Mouse (Mus musculus) intestine, embryonic 15.5 days (tissue): ENCODE results near the gene St3gal5. TPM values are rescaled to one million over a fixed set of nuclear protein-coding genes. Genes with fewer than 3 reads are reported as not detected.

ENCODE experiments used
- ATAC-seq: fragments of 200-750 bp; cut with Nextera tagmentation; 2 replicates; pipeline ENCODE4 v1.8.0; 2017; ENCODE audit warnings: moderate TSS enrichment, moderate library complexity
- H3K27ac ChIP-seq: fragments of 300-500 bp; sonication (generic); 2 replicates; pipeline ENCODE4 v1.5.1; 2015; ENCODE audit warnings: mild to moderate bottlenecking, inconsistent platforms
- H3K27me3 ChIP-seq: fragments of 300-500 bp; sonication (generic); replicated peaks from 2 replicates; pipeline ENCODE4 v1.6.1; 2015; ENCODE audit warnings: inconsistent platforms
- H3K36me3 ChIP-seq: fragments of 300-500 bp; sonication (generic); 2 replicates; pipeline ENCODE4 v1.6.1; 2015; ENCODE audit warnings: inconsistent platforms
- H3K4me1 ChIP-seq: fragments of 300-500 bp; sonication (generic); replicated peaks from 2 replicates; pipeline ENCODE4 v1.6.1; 2015; ENCODE audit warnings: inconsistent platforms
- H3K4me2 ChIP-seq: fragments of 300-500 bp; sonication (generic); replicated peaks from 2 replicates; pipeline ENCODE4 v1.6.1; 2015; ENCODE audit warnings: mild to moderate bottlenecking, inconsistent platforms
- H3K4me3 ChIP-seq: fragments of 300-500 bp; sonication (generic); replicated peaks from 2 replicates; pipeline ENCODE4 v1.5.1; 2015; ENCODE audit warnings: inconsistent platforms
- H3K9ac ChIP-seq: fragments of 300-500 bp; sonication (generic); 2 replicates; pipeline ENCODE4 v1.6.1; 2015; ENCODE audit warnings: inconsistent platforms
- H3K9me3 ChIP-seq: fragments of 300-500 bp; sonication (generic); 2 replicates; pipeline ENCODE4 v1.6.1; 2016; ENCODE audit warnings: inconsistent platforms
- WGBS: fragments of 180-500 bp; shearing (Covaris S2); methylation state at CpG from one replicate; pipeline ENCODE4 v1.1.7; 2015; 5-methylcytosine and 5-hydroxymethylcytosine counted together
- polyA plus RNA-seq: library from polyadenylated mRNA; unstranded; fragments of >200 nt; fragmentation: Nextera tagmentation; extraction: Ambion mirVana; gene quantifications from 2 replicates; pipeline ENCODE4 v1.2.1, GENCODE M21; 2015

The St3gal5 gene
- polyA plus RNA-seq, 1 experiment from 2014 or later, result 19.4 TPM

GRCm38 (mm10) chr6:72121301-72121700 is 23.9 kb downstream of the St3gal5 start:
- Histone ChIP-seq H3K4me2 (no peak overlapping the region), H3K36me3 (no peaks in the 10 kb centered on the region), H3K4me1 (no peaks in the 10 kb centered on the region), H3K9me3 (no peaks in the 10 kb centered on the region), H3K4me3 (no peak overlapping the region), H3K27me3 (no peaks in the 10 kb centered on the region), H3K9ac (no peak overlapping the region), H3K27ac (no peak overlapping the region)
- WGBS, result 53% methylated on average over 3 of the region's 3 CpGs
- ATAC-seq, result no peak

DNA sequence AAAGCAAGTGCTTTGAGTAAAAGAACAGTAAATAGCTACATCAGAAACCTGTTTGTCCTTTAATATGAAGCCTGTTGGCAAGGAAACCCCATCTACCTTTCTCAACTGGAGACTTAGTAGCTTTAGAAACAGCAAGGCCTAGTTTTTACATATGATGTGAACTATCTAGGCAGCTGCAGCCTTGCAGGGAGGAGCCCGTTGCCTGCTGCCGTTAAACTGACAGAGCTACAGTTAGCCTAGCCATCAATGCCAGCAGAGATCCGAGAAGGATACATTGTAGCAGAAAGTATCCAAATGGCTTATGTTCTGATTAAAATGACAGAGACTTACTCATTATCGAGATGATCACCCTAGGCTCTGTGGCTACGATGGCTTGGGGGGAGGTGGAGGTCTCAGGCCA is 25.1 kb downstream of the St3gal5 start:
- Histone ChIP-seq H3K4me1 (no peaks in the 10 kb centered on the region), H3K4me3 (no peak overlapping the region), H3K36me3 (no peaks in the 10 kb centered on the region), H3K9me3 (no peaks in the 10 kb centered on the region), H3K9ac (no peak overlapping the region), H3K27ac (no peak overlapping the region), H3K27me3 (no peaks in the 10 kb centered on the region), H3K4me2 (no peak overlapping the region)
- ATAC-seq, result no peak
- WGBS, result 83% methylated on average over 5 of the region's 5 CpGs

DNA sequence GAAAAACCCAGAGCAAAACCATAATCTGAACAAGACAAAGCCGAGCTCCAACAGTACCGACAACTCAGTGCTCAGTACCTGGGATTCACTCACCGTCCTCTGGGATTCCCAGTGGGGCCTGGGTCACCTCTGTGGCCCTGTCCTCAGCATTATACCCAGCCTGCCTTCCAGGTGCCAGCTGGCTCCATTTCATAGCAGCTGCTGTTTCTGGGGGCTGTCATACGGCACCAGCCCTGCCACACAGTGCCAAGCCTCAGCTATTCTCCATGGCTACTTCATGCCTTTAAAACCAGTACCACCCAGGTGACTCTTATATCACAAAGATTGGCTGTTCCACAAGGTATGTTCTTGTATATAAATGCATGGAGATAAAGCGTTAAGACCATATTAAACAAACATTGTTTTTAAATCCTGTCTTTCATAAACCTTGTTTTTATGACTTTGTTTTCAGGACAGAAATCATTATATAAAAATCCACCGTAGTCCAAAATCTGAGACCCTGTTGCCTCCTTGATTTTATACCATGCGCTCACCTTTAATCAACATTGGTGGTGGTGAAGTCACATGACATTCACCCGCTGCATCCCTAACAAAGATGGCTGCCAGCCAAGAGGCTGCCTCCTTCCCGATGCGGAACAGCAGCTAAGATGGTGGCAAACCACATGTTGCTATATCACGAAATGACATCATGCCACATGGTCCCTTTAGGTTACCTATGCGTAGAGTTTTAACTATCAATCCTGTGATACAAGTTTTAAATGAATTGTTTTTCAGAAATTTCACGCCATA is 27.1 kb downstream of the St3gal5 start:
- WGBS, result 94% methylated on average over 13 of the region's 13 CpGs
- H3K4me2 ChIP-seq, result no peak overlapping the region
- no peak for ATAC-seq

DNA sequence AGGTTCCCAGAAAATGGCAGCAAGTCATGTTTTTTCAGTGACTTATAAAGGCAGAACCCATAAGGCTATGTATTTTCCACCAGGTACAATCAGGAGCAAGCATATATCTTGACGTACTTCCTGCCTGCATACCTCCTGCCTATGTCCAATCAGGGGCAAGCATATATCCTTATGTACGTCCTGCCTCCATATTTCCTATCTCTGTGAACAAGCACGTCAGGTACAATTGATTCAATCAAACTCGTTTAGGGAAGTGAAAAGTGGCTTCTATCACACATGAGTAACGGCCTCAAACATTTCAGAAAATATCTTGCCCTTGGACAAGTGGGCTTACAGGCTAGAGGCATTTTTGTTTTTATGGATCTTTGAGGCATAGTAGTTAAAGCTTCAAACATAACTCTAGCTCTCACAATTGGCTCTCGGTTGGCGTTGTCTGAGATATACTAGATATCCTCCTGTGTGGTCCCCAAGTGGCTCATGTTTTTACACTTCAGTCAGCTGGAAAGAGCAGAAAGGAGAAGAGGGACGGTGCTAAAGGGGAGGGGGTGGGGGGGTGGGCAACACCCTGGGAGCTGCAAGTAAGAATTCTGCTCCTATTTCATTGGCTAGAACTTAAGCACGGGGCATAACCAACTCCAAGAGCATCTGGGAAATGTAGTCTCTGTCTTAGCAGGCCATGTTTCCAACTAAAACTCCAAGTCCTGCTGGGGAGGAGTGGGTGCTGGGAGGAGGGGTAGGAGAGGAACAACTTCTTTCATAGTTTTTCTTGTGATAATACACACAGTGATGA is 28.9 kb downstream of the St3gal5 start:
- H3K4me2 ChIP-seq, result no peak overlapping the region
- WGBS, result 74% methylated on average over 9 of the region's 9 CpGs
- no peak for ATAC-seq
- no peaks in the 10 kb centered on the region for H3K27me3 ChIP-seq
- no peaks in the 10 kb centered on the region for H3K4me1 ChIP-seq
- H3K4me3 ChIP-seq, result no peak overlapping the region
- no peak overlapping the region for H3K9ac ChIP-seq
- no peaks in the 10 kb centered on the region for H3K36me3 ChIP-seq
- H3K27ac ChIP-seq, result no peak overlapping the region
- no peaks in the 10 kb centered on the region for H3K9me3 ChIP-seq

More for the DNA sequence above, 27.1 kb downstream of the St3gal5 start:
- H3K36me3 ChIP-seq, result no peaks in the 10 kb centered on the region
- H3K27me3 ChIP-seq, result no peaks in the 10 kb centered on the region
- H3K4me1 ChIP-seq, result no peaks in the 10 kb centered on the region
- no peak overlapping the region for H3K9ac ChIP-seq
- H3K27ac ChIP-seq, result no peak overlapping the region
- H3K9me3 ChIP-seq, result no peaks in the 10 kb centered on the region
- H3K4me3 ChIP-seq, result no peak overlapping the region

DNA sequence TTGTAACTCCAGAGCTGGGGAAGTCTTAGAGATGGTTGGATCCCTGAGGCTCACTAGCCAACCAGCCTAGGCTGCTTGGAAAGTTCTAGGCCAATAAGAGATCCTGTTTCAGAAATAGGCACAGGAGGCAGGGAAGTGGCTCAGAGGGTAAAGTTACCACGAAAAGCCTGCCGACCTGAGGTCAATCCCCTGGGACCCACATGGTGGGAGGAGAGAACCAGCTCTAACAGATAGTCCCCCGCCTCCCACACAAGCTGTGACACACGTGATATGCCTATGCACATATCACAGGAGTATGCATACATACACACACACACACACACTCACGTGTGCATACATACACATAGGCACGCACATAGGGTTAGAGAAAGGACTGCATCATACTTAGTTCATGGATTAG is 32.7 kb downstream of the St3gal5 start:
- Histone ChIP-seq H3K9me3 (no peaks in the 10 kb centered on the region), H3K27ac (no peak overlapping the region), H3K4me1 (no peaks in the 10 kb centered on the region), H3K4me2 (no peak overlapping the region), H3K9ac (no peak overlapping the region), H3K27me3 (no peaks in the 10 kb centered on the region), H3K4me3 (no peak overlapping the region), H3K36me3 (0 out of 2 replicates have a peak, but pooled peaks cover 2% of the 10 kb centered on the region)
- ATAC-seq, result no peak
- WGBS, result 82% methylated on average over 6 of the region's 6 CpGs

GRCm38 (mm10) chr6:72132671-72133214 is 35.4 kb downstream of the St3gal5 start:
- Histone ChIP-seq H3K9ac (no peak overlapping the region), H3K4me1 (no peaks in the 10 kb centered on the region), H3K27me3 (no peaks in the 10 kb centered on the region), H3K4me2 (no peak overlapping the region), H3K27ac (no peak overlapping the region), H3K4me3 (no peak overlapping the region), H3K9me3 (no peaks in the 10 kb centered on the region), H3K36me3 (0 out of 2 replicates have a peak, but pooled peaks cover 2% of the 10 kb centered on the region)
- ATAC-seq, result no peak
- 94% methylated on average over 8 of the region's 8 CpGs for WGBS

DNA sequence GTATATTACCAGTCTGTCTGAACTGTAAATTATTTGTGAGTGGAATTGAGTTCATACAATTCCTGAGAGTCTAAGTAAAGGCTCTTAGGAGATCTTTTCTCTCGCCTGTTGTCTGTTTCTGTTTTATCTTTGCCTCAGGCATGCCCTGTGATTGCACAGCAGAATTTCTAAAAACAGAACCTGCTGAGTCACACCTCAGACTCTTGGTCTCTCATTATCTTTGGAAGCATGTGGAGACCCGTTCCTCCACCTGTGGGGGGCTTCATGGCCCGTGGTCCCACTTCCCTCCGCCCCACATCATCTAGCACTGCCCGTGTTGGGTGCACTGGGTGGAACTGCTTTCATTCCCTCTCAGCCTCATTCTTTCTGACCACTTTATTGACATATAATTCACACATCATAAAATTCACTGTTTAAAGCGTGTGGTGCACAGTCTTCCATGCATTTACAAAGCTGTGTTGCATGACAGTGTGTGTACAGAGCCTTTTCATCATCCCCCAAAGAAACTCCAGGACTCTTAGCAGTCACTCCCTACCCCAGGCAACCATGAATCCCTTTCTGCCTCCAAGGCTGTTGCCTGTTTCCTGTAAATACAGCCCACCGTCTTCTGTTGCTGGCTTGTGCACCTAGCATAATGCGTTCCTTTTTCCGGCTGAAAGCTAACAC is 37.6 kb downstream of the St3gal5 start:
- Histone ChIP-seq H3K9me3 (no peaks in the 10 kb centered on the region), H3K4me3 (no peak overlapping the region), H3K27me3 (no peaks in the 10 kb centered on the region), H3K36me3 (0 out of 2 replicates have a peak, but pooled peaks cover 2% of the 10 kb centered on the region), H3K9ac (no peak overlapping the region), H3K4me2 (no peak overlapping the region), H3K4me1 (no peaks in the 10 kb centered on the region), H3K27ac (no peak overlapping the region)
- WGBS, result 76% methylated on average over 9 of the region's 9 CpGs
- no peak for ATAC-seq

GRCm38 (mm10) chr6:72136016-72136415 is 38.6 kb downstream of the St3gal5 start:
- H3K9ac ChIP-seq, result no peak overlapping the region
- no peaks in the 10 kb centered on the region for H3K4me1 ChIP-seq
- H3K9me3 ChIP-seq, result no peaks in the 10 kb centered on the region
- no peak overlapping the region for H3K4me2 ChIP-seq
- no peaks in the 10 kb centered on the region for H3K27me3 ChIP-seq
- ATAC-seq, result no peak
- no peak overlapping the region for H3K27ac ChIP-seq
- no peak overlapping the region for H3K4me3 ChIP-seq
- WGBS, result 92% methylated on average over 5 of the region's 5 CpGs
- H3K36me3 ChIP-seq, result 0 out of 2 replicates have a peak, but pooled peaks cover 2% of the 10 kb centered on the region

- no peak for ATAC-seq
- no peaks in the 10 kb centered on the region for H3K4me1 ChIP-seq
- H3K4me2 ChIP-seq, result no peak overlapping the region
- no peaks in the 10 kb centered on the region for H3K27me3 ChIP-seq
- no peak overlapping the region for H3K9ac ChIP-seq
- 0 out of 2 replicates have a peak, but pooled peaks cover 2% of the 10 kb centered on the region for H3K36me3 ChIP-seq
- no peaks in the 10 kb centered on the region for H3K9me3 ChIP-seq
- H3K27ac ChIP-seq, result no peak overlapping the region
- no peak overlapping the region for H3K4me3 ChIP-seq
- 76% methylated on average over 10 of the region's 10 CpGs for WGBS
These were observed 39.2 kb downstream of the St3gal5 start for GRCm38 (mm10) chr6:72136543-72136942.

GRCm38 (mm10) chr6:72139508-72140193 is 42.3 kb downstream of the St3gal5 start:
- 85% methylated on average over 9 of the region's 9 CpGs for WGBS
- H3K9ac ChIP-seq, result no peak overlapping the region
- no peaks in the 10 kb centered on the region for H3K27me3 ChIP-seq
- no peaks in the 10 kb centered on the region for H3K9me3 ChIP-seq
- H3K4me2 ChIP-seq, result no peak overlapping the region
- H3K4me1 ChIP-seq, result 0 out of 2 replicates have a peak, but pooled peaks cover 3% of the 10 kb centered on the region
- ATAC-seq, result no peak
- H3K36me3 ChIP-seq, result no peaks in the 10 kb centered on the region; the same call in 1 of the 2 replicates
- no peak overlapping the region for H3K4me3 ChIP-seq
- H3K27ac ChIP-seq, result no peak overlapping the region

DNA sequence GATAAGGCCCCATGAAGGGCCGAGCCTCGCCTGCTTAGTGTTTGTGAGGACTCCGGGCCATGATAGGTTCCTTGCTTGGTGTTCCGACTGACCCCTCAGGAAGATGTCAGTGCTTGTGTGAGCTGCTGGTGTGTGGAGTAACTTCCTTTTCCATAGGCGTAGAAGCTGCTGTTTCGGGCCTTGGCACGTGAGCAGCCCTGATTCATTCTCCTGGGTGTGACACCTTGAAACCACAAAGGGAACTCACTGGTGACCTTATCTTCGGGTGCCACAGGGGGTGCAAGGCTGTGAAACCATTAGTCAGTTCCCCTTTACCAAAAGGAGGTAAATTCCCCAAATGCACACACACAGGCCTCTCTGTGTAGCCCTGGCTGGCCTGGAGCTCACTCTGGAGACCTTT is 43.0 kb downstream of the St3gal5 start:
- no peak for ATAC-seq
- Histone ChIP-seq H3K4me3 (no peak overlapping the region), H3K36me3 (no peaks in the 10 kb centered on the region; the same call in 1 of the 2 replicates), H3K4me2 (no peak overlapping the region), H3K9ac (no peak overlapping the region), H3K27me3 (no peaks in the 10 kb centered on the region), H3K9me3 (no peaks in the 10 kb centered on the region), H3K27ac (no peak overlapping the region), H3K4me1 (0 out of 2 replicates have a peak, but pooled peaks cover 3% of the 10 kb centered on the region)
- 77% methylated on average over 8 of the region's 8 CpGs for WGBS
